Mouse (Mus musculus) lung, postnatal 25 days (tissue): ENCODE data around the gene Sdhc.
"Not testable (repeated sequence)": the region's sequence is repeated elsewhere in the genome, so short reads cannot be mapped to it uniquely, and the experiment has no call there.

Experiments used
- DNase-seq: peaks from one replicate; pipeline ENCODE4 v3.0.0; 2022; ENCODE audit warnings: low spot score

Sdhc gene

DNA sequence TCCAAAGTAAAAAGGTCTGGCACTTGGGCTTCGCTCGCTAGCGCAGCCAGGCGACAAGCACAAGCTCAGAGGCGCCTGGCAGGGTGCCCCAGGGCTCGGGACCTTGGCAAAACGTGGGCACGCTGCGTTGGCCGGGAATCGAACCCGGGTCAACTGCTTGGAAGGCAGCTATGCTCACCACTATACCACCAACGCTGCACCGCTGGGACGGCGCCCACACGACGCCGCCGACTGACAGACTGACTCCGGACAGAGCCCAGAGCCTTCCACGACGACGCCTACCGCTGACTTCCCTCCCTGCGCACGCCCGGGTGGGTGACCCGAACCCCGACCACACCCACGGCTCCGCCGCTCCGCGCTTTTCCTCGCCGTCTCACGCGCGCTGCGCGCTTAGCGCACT lies 70.6 kb downstream of the Sdhc start:
- DNase-seq, result not testable (repeated sequence)

DNA sequence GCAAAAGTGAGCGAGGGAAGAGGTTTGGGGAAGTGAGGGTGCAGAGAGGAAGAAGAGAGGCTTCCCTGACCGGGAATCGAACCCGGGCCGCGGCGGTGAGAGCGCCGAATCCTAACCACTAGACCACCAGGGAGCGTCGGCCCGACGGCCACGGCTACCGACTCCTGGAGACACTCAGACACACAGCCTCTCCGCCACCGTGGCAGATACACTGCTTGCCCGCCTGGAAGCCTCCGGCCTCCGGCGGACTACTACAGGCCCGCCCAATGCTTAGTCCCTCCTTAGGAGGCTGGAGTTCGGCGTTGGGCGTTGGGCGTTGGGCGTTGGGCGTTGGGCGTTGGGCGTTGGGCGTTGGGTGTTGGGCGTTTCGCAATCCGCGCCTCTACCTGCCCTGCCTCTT lies 71.1 kb downstream of the Sdhc start:
- not testable (repeated sequence) for DNase-seq

DNA sequence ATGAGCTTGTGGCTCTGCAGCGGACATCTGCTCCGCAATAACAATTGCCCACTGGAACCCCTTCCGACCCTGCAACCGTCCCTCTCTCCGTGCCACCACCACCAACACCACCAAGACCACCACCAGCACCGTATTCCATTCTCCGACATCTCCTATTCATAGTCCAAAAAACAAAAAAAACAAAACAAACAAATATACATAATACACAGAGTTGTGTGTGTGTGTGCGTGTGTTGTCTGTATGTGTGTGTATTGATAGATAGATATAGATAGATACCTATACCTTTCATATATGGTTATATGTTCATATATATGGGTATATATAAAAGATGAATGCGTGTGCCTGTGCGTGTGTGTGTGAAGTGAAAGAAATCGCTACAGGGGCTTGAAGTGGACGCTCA lies 72.0 kb downstream of the Sdhc start:
- not testable (repeated sequence) for DNase-seq

DNA sequence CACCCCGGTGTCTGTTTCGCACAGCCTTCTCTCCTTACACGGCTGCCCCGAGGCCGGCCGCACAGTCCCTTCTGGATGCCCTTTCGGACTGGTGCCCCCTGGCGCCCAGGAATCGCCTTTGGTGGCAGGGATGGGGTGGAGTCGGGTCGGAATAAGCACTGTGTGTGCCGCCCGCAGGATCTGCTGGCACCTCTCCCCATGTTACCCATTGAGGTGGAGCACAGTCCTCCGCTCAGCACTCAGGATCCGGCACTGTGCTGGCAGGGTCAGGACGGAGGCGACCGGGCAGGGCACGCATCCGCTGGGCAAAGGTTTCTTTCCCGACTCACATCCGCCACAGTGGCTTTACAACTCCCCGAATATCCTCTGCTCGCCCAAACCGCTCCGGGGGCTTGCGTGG lies 72.4 kb downstream of the Sdhc start:
- not testable (repeated sequence) for DNase-seq

DNA sequence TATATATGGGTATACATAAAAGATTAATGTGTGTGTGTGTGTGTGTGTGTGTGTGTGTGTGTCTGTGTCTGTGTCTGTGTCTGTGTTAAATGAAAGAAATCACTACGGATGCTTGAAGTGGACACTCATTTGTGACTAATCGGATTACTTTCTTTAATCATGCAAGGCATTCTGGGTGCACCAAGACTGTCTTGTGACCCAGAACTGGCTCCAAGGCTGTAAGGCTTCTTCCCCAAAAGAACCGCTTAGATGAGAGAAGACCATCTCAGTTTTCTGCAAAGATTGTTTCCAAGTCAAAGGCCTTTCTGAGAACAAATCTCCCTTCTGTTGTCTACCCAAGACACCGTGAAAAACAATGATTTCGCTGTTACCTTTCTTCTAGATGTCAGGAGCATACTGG lies 73.2 kb downstream of the Sdhc start:
- DNase-seq, result not testable (repeated sequence)
